Mouse (Mus musculus): ENCODE results near the gene Mrpl20. TPM values are rescaled to one million over a fixed set of nuclear protein-coding genes. Genes with fewer than 3 reads are reported as not detected.

Gene Mrpl20
- 259 and 285 TPM in 2 replicates for polyA plus RNA-seq (2015; fragmentation: Nextera tagmentation; extraction: Ambion mirVana)

GRCm38 (mm10) chr4:155802741-155803339 is at the start of gene Mrpl20:
Gene Mrpl20 (plus strand): TSS chr4:155802878.
- peak within 1 kb of the TSS; percentile 82 for H3K9ac ChIP-seq (replicated peaks)
- H3K9me3 ChIP-seq (replicated peaks): no peaks in the 10 kb centered on the region
- peaks cover 21% of the 10 kb centered on the region for H3K36me3 ChIP-seq
- peaks cover 24% of the 10 kb centered on the region for H3K4me1 ChIP-seq
- H3K4me3 ChIP-seq (replicated peaks): peak within 1 kb of the TSS; percentile 92
- peak; percentile 22 for ATAC-seq (ENCODE audit: low FRiP score)
- H3K4me2 ChIP-seq: peak within 1 kb of the TSS; percentile 84
- H3K27ac ChIP-seq (replicated peaks): peak within 1 kb of the TSS; percentile 76
- no peaks in the 10 kb centered on the region for H3K27me3 ChIP-seq (replicated peaks)
- WGBS: 11% methylated on average over 12 of the region's 12 CpGs

DNA sequence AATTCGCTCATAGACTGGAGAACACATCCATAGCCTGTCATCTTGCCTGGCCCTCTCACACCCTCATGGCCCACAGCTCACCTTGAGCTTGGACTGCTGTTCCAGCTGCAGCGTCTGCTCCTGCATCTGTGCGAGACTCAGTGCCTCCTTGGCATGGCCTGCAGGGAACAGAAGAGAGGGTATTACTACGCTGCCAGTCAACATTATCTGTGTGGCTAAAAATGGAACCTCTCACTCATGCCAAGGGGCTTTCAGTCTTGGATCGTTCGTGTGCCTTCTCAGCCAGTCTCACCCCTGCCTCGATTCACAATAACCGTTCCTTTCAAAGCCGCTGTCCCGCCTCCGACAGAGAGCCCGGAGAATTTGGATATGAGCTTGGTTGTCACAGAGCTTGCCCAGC is 45.7 kb upstream of the Mrpl20 start:
- H3K36me3 ChIP-seq: peaks cover 44% of the 10 kb centered on the region
- H3K4me1 ChIP-seq: peaks cover 31% of the 10 kb centered on the region
- no peak overlapping the region for H3K27ac ChIP-seq (replicated peaks)
- no peaks in the 10 kb centered on the region for H3K27me3 ChIP-seq (replicated peaks)
- no peak overlapping the region for H3K9ac ChIP-seq (replicated peaks)
- WGBS: 90% methylated on average over 12 of the region's 12 CpGs
- H3K9me3 ChIP-seq (replicated peaks): no peaks in the 10 kb centered on the region
- H3K4me3 ChIP-seq (replicated peaks): no peak overlapping the region
- no peak for ATAC-seq (ENCODE audit: low FRiP score)
- H3K4me2 ChIP-seq: no peak overlapping the region

DNA sequence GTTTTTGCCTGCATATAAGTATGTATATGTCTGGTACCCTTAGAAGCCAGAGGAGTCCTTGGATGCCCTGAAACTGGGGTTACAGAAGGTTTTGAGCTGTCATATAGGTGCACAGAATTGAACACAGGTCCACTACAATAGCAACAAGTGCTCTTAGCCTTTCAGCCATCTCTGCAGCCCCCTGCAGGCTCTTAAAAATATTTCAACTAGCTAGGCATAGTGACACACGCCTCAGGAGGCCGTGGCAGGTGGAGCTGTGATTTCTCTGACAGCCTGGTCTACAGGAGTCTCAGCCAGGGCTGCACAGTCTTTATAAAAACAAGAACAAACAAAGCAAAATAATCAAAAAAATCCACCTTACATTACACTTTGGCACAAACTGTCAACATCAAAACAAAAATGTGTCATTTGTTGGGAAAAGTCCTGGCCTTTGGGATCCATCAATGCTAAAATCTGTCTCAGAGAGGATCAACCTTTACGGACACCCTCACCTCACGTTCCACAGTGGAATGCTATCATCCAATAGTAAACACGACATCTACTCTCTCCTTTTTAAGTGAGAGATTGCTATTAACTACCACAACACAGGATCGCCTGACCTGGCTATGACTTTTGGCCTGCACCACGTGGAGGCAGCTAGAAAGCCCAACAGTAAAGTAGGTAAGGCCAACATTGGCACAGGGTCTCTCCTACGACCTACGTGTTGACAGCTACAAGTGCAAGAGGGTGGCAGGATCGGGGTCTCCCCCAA is 42.6 kb upstream of the Mrpl20 start:
- Histone ChIP-seq H3K9me3 (replicated peaks) (no peaks in the 10 kb centered on the region), H3K27me3 (replicated peaks) (no peaks in the 10 kb centered on the region), H3K36me3 (peaks cover 17% of the 10 kb centered on the region), H3K27ac (replicated peaks) (no peak overlapping the region), H3K4me1 (peaks cover 31% of the 10 kb centered on the region), H3K4me3 (replicated peaks) (peak overlapping the region; percentile 82), H3K9ac (replicated peaks) (peak overlapping the region; percentile 78), H3K4me2 (peak overlapping the region; percentile 99)
- ATAC-seq (ENCODE audit: low FRiP score): peak; percentile 20
- 4% methylated on average over 10 of the region's 10 CpGs for WGBS

GRCm38 (mm10) chr4:155760613-155761355 is 41.9 kb upstream of the Mrpl20 start, which contains the start of gene Atad3a:
Gene Atad3a (minus strand): TSS chr4:155761093.
- no peaks in the 10 kb centered on the region for H3K27me3 ChIP-seq (replicated peaks)
- peak within 1 kb of the TSS; percentile 77 for H3K27ac ChIP-seq (replicated peaks)
- ATAC-seq (ENCODE audit: low FRiP score): peak; percentile 95
- H3K4me2 ChIP-seq: peak within 1 kb of the TSS; percentile 99
- WGBS: under 1% methylated on average over 67 of the region's 68 CpGs
- peaks cover 31% of the 10 kb centered on the region for H3K4me1 ChIP-seq
- H3K4me3 ChIP-seq (replicated peaks): peak within 1 kb of the TSS; percentile 82
- peak within 1 kb of the TSS; percentile 78 for H3K9ac ChIP-seq (replicated peaks)
- H3K9me3 ChIP-seq (replicated peaks): no peaks in the 10 kb centered on the region
- peaks cover 9% of the 10 kb centered on the region for H3K36me3 ChIP-seq

- no peaks in the 10 kb centered on the region for H3K27me3 ChIP-seq (replicated peaks)
- H3K9me3 ChIP-seq (replicated peaks): no peaks in the 10 kb centered on the region
- H3K4me2 ChIP-seq: peak overlapping the region; percentile 99
- peak overlapping the region; percentile 63 for H3K9ac ChIP-seq (replicated peaks)
- peaks cover 31% of the 10 kb centered on the region for H3K4me1 ChIP-seq
- peaks cover 2% of the 10 kb centered on the region for H3K36me3 ChIP-seq
- H3K27ac ChIP-seq (replicated peaks): peak overlapping the region; percentile 23
- WGBS: 3% methylated on average over 28 of the region's 28 CpGs
- peak overlapping the region; percentile 82 for H3K4me3 ChIP-seq (replicated peaks)
- ATAC-seq (ENCODE audit: low FRiP score): no peak; the same call in 1 of the 2 replicates
Observed at GRCm38 (mm10) chr4:155761356-155762099, 41.1 kb upstream of the Mrpl20 start.

GRCm38 (mm10) chr4:155762357-155762756 is 40.3 kb upstream of the Mrpl20 start:
- H3K36me3 ChIP-seq: no peaks in the 10 kb centered on the region; the same call in 1 of the 2 replicates
- no peaks in the 10 kb centered on the region for H3K9me3 ChIP-seq (replicated peaks)
- no peak for ATAC-seq (ENCODE audit: low FRiP score)
- 85% methylated on average over 3 of the region's 3 CpGs for WGBS
- no peak overlapping the region for H3K4me3 ChIP-seq (replicated peaks)
- no peaks in the 10 kb centered on the region for H3K27me3 ChIP-seq (replicated peaks)
- H3K4me1 ChIP-seq: peaks cover 31% of the 10 kb centered on the region
- H3K4me2 ChIP-seq: no peak overlapping the region
- no peak overlapping the region for H3K9ac ChIP-seq (replicated peaks)
- H3K27ac ChIP-seq (replicated peaks): no peak overlapping the region

- Histone ChIP-seq H3K9ac (replicated peaks) (peak overlapping the region; percentile 64), H3K36me3 (no peaks in the 10 kb centered on the region; the same call in 1 of the 2 replicates), H3K27me3 (replicated peaks) (peaks cover 26% of the 10 kb centered on the region), H3K4me1 (peaks cover 22% of the 10 kb centered on the region), H3K9me3 (replicated peaks) (no peaks in the 10 kb centered on the region), H3K4me3 (replicated peaks) (peak overlapping the region; percentile 48), H3K4me2 (peak overlapping the region; percentile 82), H3K27ac (replicated peaks) (peak overlapping the region; percentile 79; the same call in 1 of the 2 replicates)
- WGBS: 63% methylated on average over 5 of the region's 5 CpGs
- no peak for ATAC-seq (ENCODE audit: low FRiP score)
Observed at GRCm38 (mm10) chr4:155769496-155769879, 33.2 kb upstream of the Mrpl20 start.

DNA sequence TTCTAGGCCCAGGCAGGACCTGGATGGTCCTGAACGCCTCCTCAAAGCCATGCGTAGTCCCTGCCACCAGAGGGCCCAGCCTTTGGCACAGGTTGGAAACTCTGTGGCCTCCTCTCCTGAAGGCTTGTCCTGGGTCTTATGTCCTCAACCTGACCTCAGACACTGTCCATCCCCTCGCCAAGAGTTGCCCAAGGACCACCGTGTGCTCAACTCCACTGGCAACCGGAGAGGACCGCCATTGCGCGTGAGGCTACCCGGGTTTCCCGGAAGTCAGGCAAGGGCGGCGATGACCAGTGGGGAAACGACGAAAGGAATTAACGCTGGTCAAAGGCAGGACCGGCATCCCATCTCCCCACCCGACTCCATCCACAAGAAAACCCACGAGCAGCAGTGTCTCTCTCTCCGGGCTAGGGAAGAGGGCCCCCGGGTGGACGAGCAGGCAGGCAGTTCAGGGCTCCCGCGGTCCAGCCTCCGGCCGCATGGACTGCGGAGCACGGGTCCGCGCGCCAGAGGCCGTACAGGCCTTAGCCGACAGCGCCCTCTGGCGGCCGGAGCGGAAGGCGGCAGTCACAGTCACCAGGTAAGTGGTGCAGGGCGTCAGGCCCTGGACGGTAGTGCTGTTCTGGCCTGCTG is 32.7 kb upstream of the Mrpl20 start:
- under 1% methylated on average over 39 of the region's 39 CpGs for WGBS
- peak overlapping the region; percentile 64 for H3K9ac ChIP-seq (replicated peaks)
- H3K4me1 ChIP-seq: peaks cover 26% of the 10 kb centered on the region
- H3K27ac ChIP-seq (replicated peaks): peak overlapping the region; percentile 79
- peak overlapping the region; percentile 48 for H3K4me3 ChIP-seq (replicated peaks)
- no peaks in the 10 kb centered on the region for H3K9me3 ChIP-seq (replicated peaks)
- peak; percentile 76 for ATAC-seq (ENCODE audit: low FRiP score)
- H3K27me3 ChIP-seq (replicated peaks): peaks cover 26% of the 10 kb centered on the region
- no peaks in the 10 kb centered on the region for H3K36me3 ChIP-seq
- peak overlapping the region; percentile 82 for H3K4me2 ChIP-seq

GRCm38 (mm10) chr4:155770626-155771025 is 32.1 kb upstream of the Mrpl20 start:
- Histone ChIP-seq H3K9me3 (replicated peaks) (no peaks in the 10 kb centered on the region), H3K4me3 (replicated peaks) (peak overlapping the region; percentile 48), H3K4me2 (peak overlapping the region; percentile 82), H3K4me1 (peaks cover 33% of the 10 kb centered on the region), H3K36me3 (no peaks in the 10 kb centered on the region), H3K9ac (replicated peaks) (peak overlapping the region; percentile 64; the same call in 1 of the 2 replicates), H3K27me3 (replicated peaks) (peaks cover 26% of the 10 kb centered on the region), H3K27ac (replicated peaks) (no peak overlapping the region; the same call in 1 of the 2 replicates)
- 0 out of 2 replicates have a peak, but pooled peaks have one; percentile 6 for ATAC-seq (ENCODE audit: low FRiP score)
- WGBS: 45% methylated on average over 24 of the region's 24 CpGs

- Histone ChIP-seq H3K4me2 (peak overlapping the region; percentile 84; the same call in 1 of the 2 replicates), H3K4me3 (replicated peaks) (no peak overlapping the region), H3K9me3 (replicated peaks) (no peaks in the 10 kb centered on the region), H3K27ac (replicated peaks) (no peak overlapping the region), H3K9ac (replicated peaks) (no peak overlapping the region), H3K4me1 (peaks cover 38% of the 10 kb centered on the region), H3K27me3 (replicated peaks) (peaks cover 26% of the 10 kb centered on the region), H3K36me3 (no peaks in the 10 kb centered on the region)
- WGBS: 88% methylated on average over 2 of the region's 2 CpGs
- no peak for ATAC-seq (ENCODE audit: low FRiP score)
Observed at GRCm38 (mm10) chr4:155771706-155772105, 31.0 kb upstream of the Mrpl20 start.
